Mouse (Mus musculus) left cerebral cortex, postnatal 36 days (tissue): ENCODE data around the gene Cnbp. TPM values are rescaled to one million over a fixed set of nuclear protein-coding genes. Genes with fewer than 3 reads are reported as not detected.

Experiments used
- DNase-seq, 2 experiments: peaks; one replicate each; pipeline ENCODE4 v3.0.0; 2021 to 2022; ENCODE audit warnings: low spot score in 2 of 2, mixed read lengths in 1 of 2
- intact Hi-C: fragments of 180-260 bp; cut with DNase I; formaldehyde crosslinking; loops from one replicate; pipeline ENCODE4 v1.15.1; 2025
- total RNA-seq, 2 experiments: library from RNA; stranded (reverse); gene quantifications; 2 replicates each; pipeline ENCODE4 v1.2.3; 2021

Cnbp gene
- total RNA-seq, 2 experiments from 2014 or later: 248 to 250 TPM

- intact Hi-C loops: no loop called here
- no peak for DNase-seq
Observed at GRCm38 (mm10) chr6:87809144-87809543, 41.8 kb downstream of the Cnbp start.

GRCm38 (mm10) chr6:87808521-87808920 is 42.4 kb downstream of the Cnbp start:
- DNase-seq: no peak
- intact Hi-C loops: no loop called here

- no peak for DNase-seq
Observed at GRCm38 (mm10) chr6:87807735-87808440, 43.0 kb downstream of the Cnbp start.

GRCm38 (mm10) chr6:87806857-87807256 is 44.0 kb downstream of the Cnbp start:
- intact Hi-C loops: no loop called here
- no peak for DNase-seq

More at GRCm38 (mm10) chr6:87807735-87808440, 43.0 kb downstream of the Cnbp start:
- intact Hi-C loops: no loop called here

- intact Hi-C loops: no loop called here
- DNase-seq: no peak
Observed at GRCm38 (mm10) chr6:87806028-87806427, 44.9 kb downstream of the Cnbp start.

GRCm38 (mm10) chr6:87805448-87805847 is 45.5 kb downstream of the Cnbp start:
- DNase-seq: no peak
- intact Hi-C loops: no loop called here

- intact Hi-C loops: no loop called here
- DNase-seq: no peak
Observed at GRCm38 (mm10) chr6:87804886-87805285, 46.0 kb downstream of the Cnbp start.

- intact Hi-C loops: no loop called here
- DNase-seq: no peak
Observed at GRCm38 (mm10) chr6:87804036-87804435, 46.9 kb downstream of the Cnbp start.

- intact Hi-C loops: no loop called here
- no peak for DNase-seq
Observed at GRCm38 (mm10) chr6:87802462-87802861, 48.4 kb downstream of the Cnbp start.

GRCm38 (mm10) chr6:87799576-87799975 is 51.3 kb downstream of the Cnbp start:
- intact Hi-C loops: no loop called here

GRCm38 (mm10) chr6:87797321-87797720 is 53.6 kb downstream of the Cnbp start:
- intact Hi-C loops: no loop called here

More at GRCm38 (mm10) chr6:87799576-87799975, 51.3 kb downstream of the Cnbp start:
- no peak for DNase-seq

GRCm38 (mm10) chr6:87796251-87796880 is 54.5 kb downstream of the Cnbp start:
- no peak for DNase-seq
- intact Hi-C loops: no loop called here

More at GRCm38 (mm10) chr6:87797321-87797720, 53.6 kb downstream of the Cnbp start:
- no peak for DNase-seq

- intact Hi-C loops: no loop called here
- DNase-seq: no peak
Observed at GRCm38 (mm10) chr6:87795385-87796150, 55.3 kb downstream of the Cnbp start.

GRCm38 (mm10) chr6:87793821-87794510 is 56.9 kb downstream of the Cnbp start:
- DNase-seq: no peak
- intact Hi-C loops: no loop called here

Other genes with a start within 250 kb of the Cnbp start
- gene Aplf, start 178.9 kb downstream of the Cnbp start, total RNA-seq: 1 to 10 TPM; 8.2 to 8.5 TPM
- 1 to 10 TPM; 3.9 to 6.0 TPM for gene Efcc1, start 120.2 kb downstream of the Cnbp start, total RNA-seq
- gene Gp9, start 73.0 kb downstream of the Cnbp start, total RNA-seq: 1 to 10 TPM; 1.3 to 1.9 TPM
- gene Rab43, start 38.9 kb downstream of the Cnbp start, total RNA-seq: 10 to 100 TPM; 14.1 to 18.1 TPM
- gene Gm45140, start 15.3 kb downstream of the Cnbp start, total RNA-seq: 1 to 10 TPM; 1.4 to 3.0 TPM
- gene Isy1, start 12.3 kb downstream of the Cnbp start, total RNA-seq: 10 to 100 TPM; 24.3 to 39.2 TPM
- 100 to 1,000 TPM; 230 to 232 TPM for gene Copg1, start 36.7 kb upstream of the Cnbp start, total RNA-seq
- gene Hmces, start 62.8 kb upstream of the Cnbp start, total RNA-seq: 10 to 100 TPM; 21.2 to 25.7 TPM
- 10 to 100 TPM; 60.4 to 73.0 TPM for gene H1fx, start 130.5 kb upstream of the Cnbp start, total RNA-seq
- 100 to 1,000 TPM; 323 to 336 TPM for gene Rab7, start 194.2 kb upstream of the Cnbp start, total RNA-seq
- 100 to 1,000 TPM; 165 to 167 TPM for gene Rpn1, start 233.4 kb upstream of the Cnbp start, total RNA-seq